Mouse (Mus musculus) intestine, embryonic 14.5 days (tissue): ENCODE data around the gene Trnp1. TPM values are rescaled to one million over a fixed set of nuclear protein-coding genes. Genes with fewer than 3 reads are reported as not detected.
A peak's percentile ranks its signal among the peaks of the same experiment; 100 is the strongest.

Experiments
- ATAC-seq: fragments of 200-750 bp; cut with Nextera tagmentation; replicated peaks from 2 replicates; pipeline ENCODE4 v1.8.0; 2017; ENCODE audit warnings: low read depth, moderate number of reproducible peaks, moderate TSS enrichment, moderate library complexity; ENCODE audit not compliant: low FRiP score, low TSS enrichment
- DNase-seq: peaks from one replicate; pipeline ENCODE4 v3.0.0-alpha.2; 2018; ENCODE audit warnings: low spot score
- H3K27ac ChIP-seq: fragments of 300-500 bp; sonication (generic); 2 replicates; pipeline ENCODE4 v1.5.1; 2014; ENCODE audit warnings: low read depth, mild to moderate bottlenecking, control low read depth
- H3K27me3 ChIP-seq: fragments of 300-500 bp; sonication (generic); replicated peaks from 2 replicates; pipeline ENCODE4 v1.6.1; 2014; ENCODE audit warnings: low read length, control low read depth; ENCODE audit not compliant: control insufficient read depth, insufficient read depth
- H3K36me3 ChIP-seq: fragments of 300-500 bp; sonication (generic); 2 replicates; pipeline ENCODE4 v1.6.1; 2014; ENCODE audit warnings: low read length, control low read depth; ENCODE audit not compliant: control insufficient read depth, insufficient read depth
- H3K4me1 ChIP-seq: fragments of 300-500 bp; sonication (generic); replicated peaks from 2 replicates; pipeline ENCODE4 v1.6.1; 2014; ENCODE audit warnings: low read length, control low read depth, mixed read lengths; ENCODE audit not compliant: control insufficient read depth, insufficient read depth
- H3K4me2 ChIP-seq: fragments of 300-500 bp; sonication (generic); 2 replicates; pipeline ENCODE4 v1.6.1; 2014; ENCODE audit warnings: low read length
- H3K4me3 ChIP-seq: fragments of 300-500 bp; sonication (generic); 2 replicates; pipeline ENCODE4 v1.5.1; 2014; ENCODE audit warnings: low read depth, low read length, control low read depth, mixed read lengths
- H3K9ac ChIP-seq: fragments of 300-500 bp; sonication (generic); 2 replicates; pipeline ENCODE4 v1.6.1; 2014; ENCODE audit warnings: mild to moderate bottlenecking, low read length
- H3K9me3 ChIP-seq: fragments of 300-500 bp; sonication (generic); 2 replicates; pipeline ENCODE4 v1.6.1; 2016; ENCODE audit warnings: low read length, control low read depth; ENCODE audit not compliant: control insufficient read depth
- WGBS: fragments of 180-500 bp; shearing (Covaris S2); extraction: QIAGEN DNeasy Blood & Tissue Kit; methylation state at CpG from one replicate; pipeline ENCODE4 v1.1.7; 2014; 5-methylcytosine and 5-hydroxymethylcytosine counted together
- polyA plus RNA-seq: library from polyadenylated mRNA; unstranded; fragments of >200 nt; fragmentation: Nextera tagmentation; extraction: Ambion mirVana; gene quantifications from 2 replicates; pipeline ENCODE4 v1.2.1, GENCODE M21; 2014

The Trnp1 gene
- polyA plus RNA-seq, 1 experiment from 2014 or later, result 2.4 TPM

GRCm38 (mm10) chr4:133447967-133448366, 50.4 kb downstream of the Trnp1 start:
- H3K27me3 ChIP-seq, result no peaks in the 10 kb centered on the region
- DNase-seq, result no peak
- peaks cover 10% of the 10 kb centered on the region; the same call in 1 of the 2 replicates for H3K4me1 ChIP-seq
- ATAC-seq, result no peak
- H3K4me2 ChIP-seq, result no peak overlapping the region
- 80% methylated on average over 11 of the region's 11 CpGs for WGBS
- no peak overlapping the region for H3K9ac ChIP-seq
- H3K4me3 ChIP-seq, result no peak overlapping the region
- H3K9me3 ChIP-seq, result no peaks in the 10 kb centered on the region
- no peaks in the 10 kb centered on the region for H3K36me3 ChIP-seq
- H3K27ac ChIP-seq, result peak overlapping the region; percentile 43; the same call in 1 of the 2 replicates

GRCm38 (mm10) chr4:133447366-133447765, 51.0 kb downstream of the Trnp1 start:
- Histone ChIP-seq H3K36me3 (no peaks in the 10 kb centered on the region), H3K9me3 (no peaks in the 10 kb centered on the region), H3K4me1 (peaks cover 10% of the 10 kb centered on the region; the same call in 1 of the 2 replicates), H3K9ac (no peak overlapping the region), H3K4me3 (no peak overlapping the region), H3K27me3 (no peaks in the 10 kb centered on the region), H3K27ac (no peak overlapping the region), H3K4me2 (no peak overlapping the region)
- DNase-seq (no peak), ATAC-seq (no peak)
- 55% methylated on average over 5 of the region's 5 CpGs for WGBS

- Histone ChIP-seq H3K4me1 (peaks cover 11% of the 10 kb centered on the region), H3K27me3 (no peaks in the 10 kb centered on the region), H3K27ac (no peak overlapping the region), H3K9me3 (no peaks in the 10 kb centered on the region), H3K36me3 (no peaks in the 10 kb centered on the region), H3K4me3 (no peak overlapping the region), H3K9ac (no peak overlapping the region), H3K4me2 (no peak overlapping the region)
- ATAC-seq, result no peak
- DNase-seq, result no peak
- 80% methylated on average over 5 of the region's 5 CpGs for WGBS
Observed at GRCm38 (mm10) chr4:133445727-133446126, 52.6 kb downstream of the Trnp1 start.

- ATAC-seq (no peak), DNase-seq (no peak)
- H3K4me2 ChIP-seq, result no peak overlapping the region
- no peak overlapping the region for H3K4me3 ChIP-seq
- H3K27ac ChIP-seq, result no peak overlapping the region
- H3K36me3 ChIP-seq, result no peaks in the 10 kb centered on the region
- H3K9ac ChIP-seq, result no peak overlapping the region
- no peaks in the 10 kb centered on the region for H3K9me3 ChIP-seq
- no peaks in the 10 kb centered on the region for H3K27me3 ChIP-seq
- peaks cover 20% of the 10 kb centered on the region for H3K4me1 ChIP-seq
- 74% methylated on average over 5 of the region's 5 CpGs for WGBS
Observed at GRCm38 (mm10) chr4:133443085-133443484, 55.3 kb downstream of the Trnp1 start.

- Histone ChIP-seq H3K9me3 (no peaks in the 10 kb centered on the region), H3K27ac (no peak overlapping the region)
Observed at GRCm38 (mm10) chr4:133442194-133442593, 56.2 kb downstream of the Trnp1 start.

More at GRCm38 (mm10) chr4:133442194-133442593, 56.2 kb downstream of the Trnp1 start:
- ATAC-seq, result no peak
- WGBS, result 65% methylated on average over 3 of the region's 3 CpGs
- peaks cover 20% of the 10 kb centered on the region for H3K4me1 ChIP-seq
- DNase-seq, result no peak
- H3K36me3 ChIP-seq, result no peaks in the 10 kb centered on the region
- H3K4me3 ChIP-seq, result no peak overlapping the region
- no peaks in the 10 kb centered on the region for H3K27me3 ChIP-seq
- no peak overlapping the region for H3K4me2 ChIP-seq
- H3K9ac ChIP-seq, result no peak overlapping the region

Other genes with a start within 250 kb of the Trnp1 start
- gene Sytl1, start 235.4 kb downstream of the Trnp1 start, polyA plus RNA-seq, result 1.5 and 2.2 TPM in 2 replicates
- gene Tmem222, start 220.8 kb downstream of the Trnp1 start, polyA plus RNA-seq, result 84.6 and 89.7 TPM in 2 replicates
- 16.7 and 18.2 TPM in 2 replicates for gene Wdtc1, start 145.1 kb downstream of the Trnp1 start, polyA plus RNA-seq
- gene Slc9a1, start 128.8 kb downstream of the Trnp1 start, polyA plus RNA-seq, result 11.0 and 11.6 TPM in 2 replicates
- 0.23 and 0.38 TPM in 2 replicates for gene Tent5b, start 18.4 kb downstream of the Trnp1 start, polyA plus RNA-seq
- gene Kdf1, start 20.4 kb upstream of the Trnp1 start, polyA plus RNA-seq, result 32.9 and 34.5 TPM in 2 replicates
- 231 and 236 TPM in 2 replicates for gene Nudc, start 47.4 kb upstream of the Trnp1 start, polyA plus RNA-seq
- 3.2 and 5.4 TPM in 2 replicates for gene Nr0b2, start 54.8 kb upstream of the Trnp1 start, polyA plus RNA-seq
- gene Gpatch3, start 76.2 kb upstream of the Trnp1 start, polyA plus RNA-seq, result 6.9 and 7.5 TPM in 2 replicates
- gene Gpn2, start 85.8 kb upstream of the Trnp1 start, polyA plus RNA-seq, result 19.8 TPM in 2 replicates
- gene Sfn, start 103.6 kb upstream of the Trnp1 start, polyA plus RNA-seq, result 39.2 and 42.7 TPM in 2 replicates
- 1.9 and 2.2 TPM in 2 replicates for gene Zdhhc18, start 151.6 kb upstream of the Trnp1 start, polyA plus RNA-seq
- gene Pigv, start 174.1 kb upstream of the Trnp1 start, polyA plus RNA-seq, result 13.3 and 14.4 TPM in 2 replicates